Mouse (Mus musculus): ENCODE results near the gene Ighmbp2. TPM values are rescaled to one million over a fixed set of nuclear protein-coding genes. Genes with fewer than 3 reads are reported as not detected.

The Ighmbp2 gene
- polyA plus RNA-seq, 1 experiment from 2014 or later, result 9.3 TPM

- no peak for ATAC-seq (ENCODE audit: low read depth)
- no peaks in the 10 kb centered on the region for H3K4me1 ChIP-seq (replicated peaks; ENCODE audit: control insufficient read depth, insufficient read depth, low read length)
- H3K4me2 ChIP-seq (ENCODE audit: low read depth, low read length), result no peak overlapping the region
- H3K36me3 ChIP-seq (ENCODE audit: control insufficient read depth, insufficient read depth, low read length), result peaks cover 2% of the 10 kb centered on the region; the same call in 1 of the 2 replicates
- H3K9me3 ChIP-seq (ENCODE audit: control insufficient read depth, low read length), result no peaks in the 10 kb centered on the region
- no peak overlapping the region for H3K4me3 ChIP-seq (ENCODE audit: low read length)
- no peak overlapping the region for H3K27ac ChIP-seq (ENCODE audit: low read length)
- H3K27me3 ChIP-seq (ENCODE audit: control insufficient read depth, insufficient read depth, low read depth, low read length), result no peaks in the 10 kb centered on the region
- no peak overlapping the region for H3K9ac ChIP-seq (ENCODE audit: low read length)
- 78% methylated on average over 6 of the region's 6 CpGs for WGBS
Observed at GRCm38 (mm10) chr19:3295245-3295644, 12.4 kb upstream of the Ighmbp2 start.

GRCm38 (mm10) chr19:3292993-3293392, 10.2 kb upstream of the Ighmbp2 start:
- Histone ChIP-seq H3K4me2 (ENCODE audit: low read depth, low read length) (no peak overlapping the region), H3K4me1 (replicated peaks; ENCODE audit: control insufficient read depth, insufficient read depth, low read length) (no peaks in the 10 kb centered on the region), H3K27ac (ENCODE audit: low read length) (no peak overlapping the region), H3K9me3 (ENCODE audit: control insufficient read depth, low read length) (no peaks in the 10 kb centered on the region), H3K9ac (ENCODE audit: low read length) (no peak overlapping the region), H3K4me3 (ENCODE audit: low read length) (no peak overlapping the region), H3K36me3 (ENCODE audit: control insufficient read depth, insufficient read depth, low read length) (peaks cover 12% of the 10 kb centered on the region), H3K27me3 (ENCODE audit: control insufficient read depth, insufficient read depth, low read depth, low read length) (no peaks in the 10 kb centered on the region)
- no peak for ATAC-seq (ENCODE audit: low read depth)
- 83% methylated on average over 1 of the region's 1 CpGs for WGBS

GRCm38 (mm10) chr19:3292028-3292427, 9.2 kb upstream of the Ighmbp2 start:
- Histone ChIP-seq H3K27me3 (ENCODE audit: control insufficient read depth, insufficient read depth, low read depth, low read length) (no peaks in the 10 kb centered on the region), H3K27ac (ENCODE audit: low read length) (no peak overlapping the region), H3K4me3 (ENCODE audit: low read length) (no peak overlapping the region), H3K4me2 (ENCODE audit: low read depth, low read length) (no peak overlapping the region), H3K9me3 (ENCODE audit: control insufficient read depth, low read length) (no peaks in the 10 kb centered on the region), H3K36me3 (ENCODE audit: control insufficient read depth, insufficient read depth, low read length) (peaks cover 16% of the 10 kb centered on the region), H3K9ac (ENCODE audit: low read length) (no peak overlapping the region), H3K4me1 (replicated peaks; ENCODE audit: control insufficient read depth, insufficient read depth, low read length) (no peaks in the 10 kb centered on the region)
- WGBS, result 49% methylated on average over 2 of the region's 2 CpGs
- ATAC-seq (ENCODE audit: low read depth), result peak; percentile 60

- Histone ChIP-seq H3K4me3 (ENCODE audit: low read length) (no peak overlapping the region), H3K27ac (ENCODE audit: low read length) (no peak overlapping the region), H3K27me3 (ENCODE audit: control insufficient read depth, insufficient read depth, low read depth, low read length) (no peaks in the 10 kb centered on the region), H3K36me3 (ENCODE audit: control insufficient read depth, insufficient read depth, low read length) (peaks cover 18% of the 10 kb centered on the region), H3K4me2 (ENCODE audit: low read depth, low read length) (no peak overlapping the region), H3K9ac (ENCODE audit: low read length) (no peak overlapping the region), H3K4me1 (replicated peaks; ENCODE audit: control insufficient read depth, insufficient read depth, low read length) (no peaks in the 10 kb centered on the region), H3K9me3 (ENCODE audit: control insufficient read depth, low read length) (no peaks in the 10 kb centered on the region)
- ATAC-seq (ENCODE audit: low read depth), result no peak
- WGBS, result 93% methylated on average over 1 of the region's 1 CpGs
Observed at GRCm38 (mm10) chr19:3289006-3289405, 6.2 kb upstream of the Ighmbp2 start.

- Histone ChIP-seq H3K9ac (ENCODE audit: low read length) (peak overlapping the region; percentile 92), H3K36me3 (ENCODE audit: control insufficient read depth, insufficient read depth, low read length) (peaks cover 10% of the 10 kb centered on the region), H3K4me1 (replicated peaks; ENCODE audit: control insufficient read depth, insufficient read depth, low read length) (peaks cover 10% of the 10 kb centered on the region), H3K27ac (ENCODE audit: low read length) (no peak overlapping the region), H3K4me3 (ENCODE audit: low read length) (peak overlapping the region; percentile 90), H3K9me3 (ENCODE audit: control insufficient read depth, low read length) (no peaks in the 10 kb centered on the region), H3K27me3 (ENCODE audit: control insufficient read depth, insufficient read depth, low read depth, low read length) (no peaks in the 10 kb centered on the region), H3K4me2 (ENCODE audit: low read depth, low read length) (peak overlapping the region; percentile 75)
- 56% methylated on average over 4 of the region's 4 CpGs for WGBS
- ATAC-seq (ENCODE audit: low read depth), result no peak
Observed at GRCm38 (mm10) chr19:3281886-3282285, 931 bp downstream of the Ighmbp2 start.

GRCm38 (mm10) chr19:3275744-3276365, 7.0 kb downstream of the Ighmbp2 start:
- Histone ChIP-seq H3K36me3 (ENCODE audit: control insufficient read depth, insufficient read depth, low read length) (peaks cover 21% of the 10 kb centered on the region), H3K27ac (ENCODE audit: low read length) (no peak overlapping the region), H3K9me3 (ENCODE audit: control insufficient read depth, low read length) (no peaks in the 10 kb centered on the region), H3K4me3 (ENCODE audit: low read length) (no peak overlapping the region), H3K4me1 (replicated peaks; ENCODE audit: control insufficient read depth, insufficient read depth, low read length) (no peaks in the 10 kb centered on the region), H3K4me2 (ENCODE audit: low read depth, low read length) (no peak overlapping the region), H3K27me3 (ENCODE audit: control insufficient read depth, insufficient read depth, low read depth, low read length) (no peaks in the 10 kb centered on the region), H3K9ac (ENCODE audit: low read length) (no peak overlapping the region)
- 86% methylated on average over 3 of the region's 3 CpGs for WGBS
- ATAC-seq (ENCODE audit: low read depth), result no peak

GRCm38 (mm10) chr19:3273331-3273730, 9.5 kb downstream of the Ighmbp2 start:
- H3K9me3 ChIP-seq (ENCODE audit: control insufficient read depth, low read length), result no peaks in the 10 kb centered on the region
- H3K36me3 ChIP-seq (ENCODE audit: control insufficient read depth, insufficient read depth, low read length), result peaks cover 24% of the 10 kb centered on the region
- H3K9ac ChIP-seq (ENCODE audit: low read length), result no peak overlapping the region
- no peak overlapping the region for H3K27ac ChIP-seq (ENCODE audit: low read length)
- H3K27me3 ChIP-seq (ENCODE audit: control insufficient read depth, insufficient read depth, low read depth, low read length), result no peaks in the 10 kb centered on the region
- H3K4me2 ChIP-seq (ENCODE audit: low read depth, low read length), result no peak overlapping the region
- H3K4me1 ChIP-seq (replicated peaks; ENCODE audit: control insufficient read depth, insufficient read depth, low read length), result no peaks in the 10 kb centered on the region
- H3K4me3 ChIP-seq (ENCODE audit: low read length), result no peak overlapping the region
- ATAC-seq (ENCODE audit: low read depth), result no peak
- 89% methylated on average over 9 of the region's 9 CpGs for WGBS

- no peaks in the 10 kb centered on the region for H3K4me1 ChIP-seq (replicated peaks; ENCODE audit: control insufficient read depth, insufficient read depth, low read length)
- no peak overlapping the region for H3K4me2 ChIP-seq (ENCODE audit: low read depth, low read length)
- H3K27ac ChIP-seq (ENCODE audit: low read length), result no peak overlapping the region
- 78% methylated on average over 6 of the region's 6 CpGs for WGBS
- H3K9me3 ChIP-seq (ENCODE audit: control insufficient read depth, low read length), result no peaks in the 10 kb centered on the region
- no peak overlapping the region for H3K4me3 ChIP-seq (ENCODE audit: low read length)
- H3K27me3 ChIP-seq (ENCODE audit: control insufficient read depth, insufficient read depth, low read depth, low read length), result no peaks in the 10 kb centered on the region
- H3K36me3 ChIP-seq (ENCODE audit: control insufficient read depth, insufficient read depth, low read length), result peaks cover 32% of the 10 kb centered on the region
- ATAC-seq (ENCODE audit: low read depth), result no peak
- H3K9ac ChIP-seq (ENCODE audit: low read length), result no peak overlapping the region
Observed at GRCm38 (mm10) chr19:3271366-3271765, 11.5 kb downstream of the Ighmbp2 start.

- no peak overlapping the region for H3K27ac ChIP-seq (ENCODE audit: low read length)
- H3K9me3 ChIP-seq (ENCODE audit: control insufficient read depth, low read length), result no peaks in the 10 kb centered on the region
- ATAC-seq (ENCODE audit: low read depth), result no peak
- peaks cover 31% of the 10 kb centered on the region for H3K36me3 ChIP-seq (ENCODE audit: control insufficient read depth, insufficient read depth, low read length)
- H3K4me3 ChIP-seq (ENCODE audit: low read length), result no peak overlapping the region
- no peak overlapping the region for H3K9ac ChIP-seq (ENCODE audit: low read length)
- H3K27me3 ChIP-seq (ENCODE audit: control insufficient read depth, insufficient read depth, low read depth, low read length), result no peaks in the 10 kb centered on the region
- WGBS, result 91% methylated on average over 6 of the region's 6 CpGs
- H3K4me2 ChIP-seq (ENCODE audit: low read depth, low read length), result no peak overlapping the region
- no peaks in the 10 kb centered on the region for H3K4me1 ChIP-seq (replicated peaks; ENCODE audit: control insufficient read depth, insufficient read depth, low read length)
Observed at GRCm38 (mm10) chr19:3269803-3270202, 13.0 kb downstream of the Ighmbp2 start.

GRCm38 (mm10) chr19:3269279-3269678, 13.5 kb downstream of the Ighmbp2 start:
- Histone ChIP-seq H3K4me2 (ENCODE audit: low read depth, low read length) (no peak overlapping the region), H3K9me3 (ENCODE audit: control insufficient read depth, low read length) (no peaks in the 10 kb centered on the region), H3K4me1 (replicated peaks; ENCODE audit: control insufficient read depth, insufficient read depth, low read length) (no peaks in the 10 kb centered on the region), H3K4me3 (ENCODE audit: low read length) (no peak overlapping the region), H3K27ac (ENCODE audit: low read length) (no peak overlapping the region), H3K9ac (ENCODE audit: low read length) (no peak overlapping the region), H3K27me3 (ENCODE audit: control insufficient read depth, insufficient read depth, low read depth, low read length) (no peaks in the 10 kb centered on the region), H3K36me3 (ENCODE audit: control insufficient read depth, insufficient read depth, low read length) (peaks cover 35% of the 10 kb centered on the region)
- WGBS, result 88% methylated on average over 9 of the region's 9 CpGs
- ATAC-seq (ENCODE audit: low read depth), result no peak
